Mouse (Mus musculus) gastrocnemius, postnatal 14 days (tissue): ENCODE data around the gene Edn2. TPM values are rescaled to one million over a fixed set of nuclear protein-coding genes. Genes with fewer than 3 reads are reported as not detected.

Source experiments
- DNase-seq: peaks from one replicate; pipeline ENCODE4 v3.0.0; 2021; ENCODE audit warnings: mixed read lengths
- intact Hi-C: fragments of 180-260 bp; cut with DNase I; formaldehyde crosslinking; loops from one replicate; pipeline ENCODE4 v1.15.1; 2025; ENCODE audit warnings: low total_unique reads
- total RNA-seq, 2 experiments: library from RNA; stranded (reverse); gene quantifications; 2 replicates each; pipeline ENCODE4 v1.2.3; 2021

Edn2 gene
- total RNA-seq, 2 experiments from 2014 or later: not detected

GRCm38 (mm10) chr4:120151906-120152305 lies 9.1 kb upstream of the Edn2 start:
- DNase-seq: no peak
- intact Hi-C loops: no loop called here

DNA sequence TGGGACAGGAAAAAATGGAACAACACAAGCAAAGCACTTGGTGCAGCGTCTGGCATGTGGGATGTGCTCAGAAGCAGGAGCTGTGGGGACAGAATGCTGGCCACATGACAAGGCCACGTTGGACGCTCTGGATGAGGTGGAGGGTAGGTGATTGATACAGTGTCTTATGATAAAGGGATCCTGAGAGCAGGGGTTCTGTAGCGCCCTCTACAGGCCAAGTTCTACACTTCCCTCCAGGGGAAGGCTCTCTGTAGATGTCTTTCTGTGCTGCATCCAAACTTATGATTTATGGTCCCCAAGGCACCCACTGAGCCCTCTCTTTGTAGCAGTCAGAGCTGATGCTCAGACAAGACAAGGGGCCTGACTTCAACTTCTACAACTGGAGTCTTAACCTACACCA lies 8.4 kb upstream of the Edn2 start:
- intact Hi-C loops: no loop called here
- DNase-seq: no peak

GRCm38 (mm10) chr4:120153736-120154135 lies 7.3 kb upstream of the Edn2 start:
- DNase-seq: no peak
- intact Hi-C loops: no loop called here

DNA sequence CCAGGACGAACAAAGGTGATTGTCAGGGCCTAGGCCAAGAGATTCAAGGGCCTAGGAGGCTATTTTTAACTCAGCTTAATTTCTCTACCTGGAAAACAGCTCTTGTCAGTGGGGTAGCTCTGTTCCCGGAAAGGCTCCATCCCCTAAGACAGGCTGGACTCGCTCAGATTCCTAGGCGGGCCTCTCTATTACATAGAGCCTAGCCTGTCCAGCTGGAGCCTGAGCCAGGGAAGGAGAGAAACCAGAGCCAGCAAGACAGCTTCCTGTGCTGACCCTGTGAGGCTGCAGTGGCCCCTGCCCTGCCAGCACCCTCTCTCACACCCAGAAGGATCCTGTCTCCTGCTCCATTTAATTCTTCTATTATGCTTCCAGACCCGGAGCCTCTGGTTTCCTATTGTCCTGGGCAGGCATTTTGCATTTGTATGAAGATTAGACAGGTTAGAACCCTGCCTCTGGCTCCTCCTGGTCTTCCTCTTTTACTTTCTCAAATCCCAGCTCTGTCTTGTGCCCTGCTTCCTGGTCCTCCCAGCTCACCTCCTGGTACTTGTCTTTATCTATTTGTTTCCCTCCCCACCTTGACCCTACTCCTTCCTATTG lies 2.2 kb upstream of the Edn2 start:
- DNase-seq: peak; percentile 37
- intact Hi-C loops: no loop called here

- intact Hi-C loops: no loop called here
Observed at GRCm38 (mm10) chr4:120162586-120162985, 1.6 kb downstream of the Edn2 start.

GRCm38 (mm10) chr4:120163242-120163641 lies 2.2 kb downstream of the Edn2 start:
- intact Hi-C loops: no loop called here
- DNase-seq: no peak

More at GRCm38 (mm10) chr4:120162586-120162985, 1.6 kb downstream of the Edn2 start:
- DNase-seq: no peak

DNA sequence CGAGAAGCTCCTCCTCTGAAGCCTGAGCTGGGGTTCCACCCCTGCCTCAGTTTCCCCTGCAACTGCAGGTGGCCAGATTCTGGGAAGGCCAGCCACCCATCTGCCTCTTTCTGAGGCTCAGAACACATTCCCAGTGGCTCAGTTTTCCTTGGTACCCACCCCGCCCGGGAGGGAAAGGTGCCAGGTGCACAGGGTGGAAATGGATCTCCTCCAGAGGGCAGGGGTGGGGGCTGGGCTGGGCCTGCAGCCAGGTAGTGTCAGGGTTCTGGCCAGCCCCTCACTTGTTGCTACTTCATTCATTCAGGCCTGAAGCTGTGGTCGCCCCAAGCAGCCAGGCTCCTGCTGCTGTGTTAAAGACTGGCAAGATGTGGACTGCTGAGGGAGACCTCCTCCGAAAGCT lies 3.3 kb downstream of the Edn2 start:
- no peak for DNase-seq
- intact Hi-C loops: no loop called here

GRCm38 (mm10) chr4:120167778-120168177 lies 6.8 kb downstream of the Edn2 start:
- intact Hi-C loops: no loop called here
- no peak for DNase-seq

DNA sequence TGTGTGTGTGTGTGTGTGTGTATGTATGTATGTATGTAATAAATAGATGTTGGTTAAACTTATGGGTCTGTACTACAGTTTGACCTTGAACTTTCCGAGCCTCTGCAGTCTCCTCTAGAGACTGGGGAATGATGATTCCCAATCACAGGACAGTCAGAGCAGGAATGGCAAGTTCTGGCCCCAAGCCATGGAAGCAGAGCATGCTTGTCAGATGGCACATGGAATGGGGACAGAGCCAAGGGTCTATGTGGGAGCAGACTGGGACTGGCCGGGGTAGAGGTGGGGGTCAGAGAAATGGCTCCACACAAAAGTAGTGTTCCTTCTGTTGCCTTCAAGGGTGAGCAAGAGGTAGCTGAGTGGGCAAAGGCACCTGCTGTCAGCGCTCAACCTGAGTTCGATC lies 7.3 kb downstream of the Edn2 start:
- intact Hi-C loops: no loop called here

GRCm38 (mm10) chr4:120170387-120170936 lies 9.5 kb downstream of the Edn2 start:
- intact Hi-C loops: no loop called here
- no peak for DNase-seq

More for the DNA sequence above, 7.3 kb downstream of the Edn2 start:
- no peak for DNase-seq

GRCm38 (mm10) chr4:120172050-120172684 lies 11.2 kb downstream of the Edn2 start:
- intact Hi-C loops: no loop called here
- no peak for DNase-seq

GRCm38 (mm10) chr4:120179123-120179522 lies 18.1 kb downstream of the Edn2 start:
- intact Hi-C loops: no loop called here
- DNase-seq: no peak

- no peak for DNase-seq
- intact Hi-C loops: no loop called here
Observed at GRCm38 (mm10) chr4:120180535-120180934, 19.5 kb downstream of the Edn2 start.

GRCm38 (mm10) chr4:120184374-120184991 lies 23.5 kb downstream of the Edn2 start:
- intact Hi-C loops: no loop called here
- DNase-seq: no peak

GRCm38 (mm10) chr4:120186441-120186840 lies 25.4 kb downstream of the Edn2 start:
- no peak for DNase-seq
- intact Hi-C loops: no loop called here

GRCm38 (mm10) chr4:120186934-120187333 lies 25.9 kb downstream of the Edn2 start:
- intact Hi-C loops: no loop called here

DNA sequence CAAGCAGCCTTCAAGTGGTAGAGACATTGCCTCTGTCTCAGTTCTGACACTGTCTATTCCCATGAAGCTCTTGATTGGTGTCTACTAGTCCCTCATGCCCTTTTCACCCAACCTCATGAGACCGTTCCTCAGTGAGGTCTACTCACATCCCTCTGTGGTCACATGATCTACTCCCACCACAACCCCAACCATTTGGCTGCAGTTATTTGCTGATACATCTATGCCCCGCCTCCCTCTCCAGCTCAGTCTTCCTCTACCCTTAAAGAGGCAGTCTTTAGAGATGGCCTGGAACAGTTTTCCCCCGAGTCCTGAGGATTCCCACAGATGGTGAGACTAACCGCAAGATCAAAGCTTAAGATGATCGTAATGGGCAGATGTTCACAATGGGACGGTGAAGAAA lies 27.2 kb downstream of the Edn2 start:
- DNase-seq: no peak
- intact Hi-C loops: no loop called here

More at GRCm38 (mm10) chr4:120186934-120187333, 25.9 kb downstream of the Edn2 start:
- DNase-seq: no peak

- DNase-seq: peak; percentile 68
- intact Hi-C loops: no loop called here
Observed at GRCm38 (mm10) chr4:120188651-120189161, 27.7 kb downstream of the Edn2 start.

DNA sequence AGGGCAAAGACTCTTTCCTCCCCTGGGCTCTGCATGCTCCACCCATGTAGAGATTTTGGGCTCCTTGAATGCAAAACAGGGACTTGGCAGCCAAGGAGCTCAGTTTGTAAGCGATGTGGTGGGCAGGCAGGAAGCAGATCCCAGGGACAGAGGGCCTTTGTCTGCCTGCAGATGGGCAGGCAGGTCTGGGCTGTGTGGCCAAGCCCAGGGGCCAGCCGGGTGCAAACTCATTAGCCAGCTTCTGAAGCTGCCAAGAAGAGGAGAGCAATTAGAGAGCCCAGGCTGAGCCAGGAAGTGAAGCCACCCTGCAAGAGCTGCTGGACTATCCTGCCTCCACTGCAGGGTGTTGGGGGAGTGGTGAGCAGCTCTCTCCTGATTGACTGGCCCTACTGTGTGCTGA lies 28.9 kb downstream of the Edn2 start:
- intact Hi-C loops: no loop called here
- DNase-seq: peak; percentile 23

DNA sequence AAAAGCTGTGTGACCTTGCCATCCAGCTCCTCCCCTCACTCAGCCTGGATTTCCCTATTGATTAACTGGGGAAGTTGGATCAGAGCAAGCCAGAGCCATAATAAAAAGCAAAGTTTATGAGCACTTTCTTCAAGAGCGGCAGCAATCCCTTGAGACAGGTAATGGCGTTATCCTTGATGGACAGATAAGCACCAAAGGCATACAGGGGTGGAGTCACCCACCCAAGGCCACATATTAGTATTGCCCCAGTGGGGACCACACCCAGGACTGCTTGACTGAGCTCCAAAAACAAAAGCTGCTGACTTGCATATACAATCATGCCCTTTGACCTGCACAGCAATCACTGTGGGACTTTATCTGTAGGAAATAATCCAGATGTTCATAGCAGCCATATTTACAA lies 31.0 kb downstream of the Edn2 start:
- intact Hi-C loops: no loop called here
- no peak for DNase-seq

DNA sequence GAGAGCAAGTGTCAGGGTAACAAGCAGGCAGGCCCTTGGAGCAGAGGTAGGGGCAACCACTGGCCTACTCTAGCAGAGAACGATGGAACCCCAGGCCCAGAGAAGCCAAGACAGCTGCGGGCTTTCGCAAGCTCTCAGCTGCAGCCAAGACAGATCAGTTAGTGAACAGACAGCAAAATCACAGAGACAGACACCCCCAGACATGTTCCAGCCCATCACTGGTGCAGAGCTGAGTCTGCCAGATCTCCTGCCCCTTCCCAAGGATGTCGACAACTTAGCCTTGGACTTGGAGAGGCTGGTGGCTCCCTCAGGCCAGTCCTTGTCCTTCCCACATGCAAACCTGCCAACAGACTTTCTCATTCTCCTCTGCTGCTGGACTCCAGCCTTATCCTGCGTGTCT lies 33.0 kb downstream of the Edn2 start:
- peak; percentile 34 for DNase-seq
- intact Hi-C loops: no loop called here
